Mouse (Mus musculus) megakaryocyte, embryonic 14.5 days (primary cell): ENCODE results near the gene Gm12355.

Source experiments
- FLI1 ChIP-seq: IDR thresholded peaks from 2 replicates; pipeline ENCODE4 v1.6.1; 2012; ENCODE audit warnings: low read length, inconsistent platforms, mixed read lengths
- GATA1 ChIP-seq: IDR thresholded peaks from 3 replicates; pipeline ENCODE4 v1.6.1; 2012; ENCODE audit warnings: mixed read lengths, low read length, inconsistent platforms, borderline replicate concordance

GRCm38 (mm10) chr11:98586892-98587563 is 38.4 kb downstream of the Gm12355 start, which contains the start of gene Ormdl3:
- TF ChIP-seq GATA1 (no peak), FLI1 (no peak)
